Mouse (Mus musculus) ovary, postnatal 10 days (tissue): Measurements from ENCODE around the gene Gpd1l.
"Not testable (repeated sequence)": the region's sequence is repeated elsewhere in the genome, so short reads cannot be mapped to it uniquely, and the experiment has no call there.

Experiments used
- DNase-seq: peaks from one replicate; pipeline ENCODE4 v3.0.0; 2022; ENCODE audit warnings: low spot score

Gene Gpd1l

DNA sequence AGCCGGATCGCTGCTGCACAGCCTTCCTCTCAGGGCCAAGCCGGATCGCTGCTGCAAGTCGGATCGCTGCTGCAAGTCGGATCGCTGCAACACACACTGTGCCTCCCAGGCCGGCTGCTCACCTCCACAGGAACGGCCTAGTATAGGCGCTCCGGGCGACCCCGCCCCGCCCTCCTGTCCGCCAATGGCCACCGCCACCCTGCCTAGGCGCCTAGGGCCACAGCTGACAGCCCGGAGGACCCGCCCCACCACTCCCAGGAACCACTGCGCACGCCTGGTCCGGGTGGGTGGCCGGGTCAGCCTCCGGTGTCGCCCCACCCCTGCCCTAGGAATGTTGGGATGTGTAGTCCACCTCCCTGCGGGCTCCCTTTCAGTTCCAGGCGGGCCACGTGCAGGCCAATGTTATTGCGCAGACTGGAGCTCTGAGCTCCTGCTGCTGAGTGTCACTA, at the start of gene Gpd1l:
Gene Gpd1l, minus strand, starts transcription at position 265 of the 449 bp plus-strand sequence.
- peak; percentile 91 for DNase-seq

DNA sequence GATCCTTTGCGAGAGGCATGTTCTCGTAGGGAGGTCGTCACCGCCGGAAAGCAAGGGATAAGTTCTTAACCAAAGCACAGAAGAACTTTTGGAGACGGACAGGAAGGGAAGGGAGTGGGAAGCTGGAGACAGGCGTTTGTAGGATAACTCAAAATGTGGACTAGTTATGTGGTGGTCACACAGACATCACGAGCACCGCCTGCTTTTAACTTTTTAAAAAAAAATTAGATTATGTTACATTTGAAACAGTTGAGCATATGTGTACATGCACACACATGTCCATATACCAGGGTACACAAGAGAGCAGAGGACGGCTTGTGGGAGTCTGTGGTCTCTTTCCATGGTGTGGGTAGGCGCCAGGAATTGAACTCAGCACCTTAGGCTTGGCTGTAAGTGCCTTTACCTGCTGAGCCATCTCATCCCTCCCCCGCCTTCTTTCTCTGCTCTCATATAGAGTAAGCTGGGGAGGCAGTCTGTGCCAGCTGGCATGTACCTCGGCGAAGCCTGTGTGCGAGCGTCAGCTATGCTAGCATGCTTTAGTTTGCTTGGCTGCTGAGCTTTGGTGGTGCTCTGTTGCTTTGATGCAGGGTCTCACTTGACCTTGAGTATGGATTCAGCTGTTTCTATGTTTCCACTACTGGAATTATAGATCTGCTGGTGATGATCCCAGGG, 49.0 kb upstream of the Gpd1l start, which contains the start of gene Rps27rt:
Gene Rps27rt, minus strand, starts transcription at position 51 of the 672 bp plus-strand sequence.
- no peak for DNase-seq

DNA sequence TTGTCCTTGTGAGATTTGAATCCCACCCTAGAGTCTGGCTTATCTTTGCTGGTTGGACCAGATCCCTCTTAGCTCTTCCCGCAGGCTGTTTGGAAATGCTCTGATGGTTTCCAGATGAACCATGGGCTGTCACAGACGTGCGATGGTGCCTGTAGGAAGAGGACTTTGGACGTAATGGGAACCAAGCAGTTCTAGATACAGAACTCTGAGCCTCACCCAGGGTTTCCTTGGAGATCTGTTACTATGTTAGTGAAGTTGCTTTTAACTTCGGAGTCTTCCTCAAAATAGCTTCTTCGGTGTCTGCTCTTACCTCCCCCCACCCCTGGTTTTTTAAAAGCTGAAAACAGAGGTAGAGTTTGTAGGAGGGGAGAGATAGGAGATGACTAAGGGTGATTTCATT, 46.2 kb upstream of the Gpd1l start:
- no peak for DNase-seq

DNA sequence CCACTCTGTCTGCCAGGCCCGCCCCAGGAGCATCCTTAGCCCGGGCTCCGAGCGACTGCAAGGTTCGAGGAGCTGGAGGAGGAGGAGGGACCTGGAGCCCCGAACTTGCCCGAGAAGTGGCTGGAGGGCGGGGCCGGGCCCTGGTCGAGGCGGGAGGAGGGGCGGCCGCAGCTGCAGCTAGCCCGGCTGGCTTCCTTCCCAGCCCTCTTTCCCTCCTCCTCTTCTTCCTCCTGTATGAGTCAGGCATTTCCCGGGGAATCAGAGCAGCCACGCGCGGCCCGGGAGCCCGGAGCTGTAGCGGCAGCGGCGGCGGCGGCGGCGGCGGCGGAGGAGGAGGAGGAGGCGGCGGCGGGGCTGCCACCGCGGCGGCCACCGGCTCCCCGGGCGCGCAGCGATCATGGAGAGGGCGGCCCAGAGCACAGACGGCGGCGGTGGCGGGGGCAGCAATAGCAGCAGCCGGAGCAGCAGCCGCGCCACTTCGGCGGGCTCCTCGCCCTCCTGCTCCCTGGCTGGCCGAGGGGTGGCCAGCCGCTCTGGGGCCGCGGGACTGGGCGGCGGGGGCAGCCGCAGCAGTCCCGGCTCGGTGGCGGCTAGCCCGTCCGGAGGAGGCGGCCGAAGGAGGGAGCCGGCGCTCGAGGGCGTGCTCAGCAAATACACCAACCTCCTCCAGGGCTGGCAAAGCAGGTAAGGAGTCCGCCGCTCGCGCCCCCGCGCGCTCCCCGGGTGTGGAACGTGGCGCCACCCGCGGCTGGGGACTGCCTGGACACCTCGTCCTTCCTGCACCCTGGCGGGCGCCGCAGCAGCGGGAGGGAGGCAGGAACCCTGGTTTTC, 44.7 kb upstream of the Gpd1l start, which contains the start of gene Osbpl10:
Gene Osbpl10, plus strand, starts transcription at position 289 of the 831 bp plus-strand sequence.
- peak; percentile 67 for DNase-seq

- DNase-seq, result no peak
Observed at GRCm38 (mm10) chr9:114977461-114978280, 43.9 kb upstream of the Gpd1l start.

GRCm38 (mm10) chr9:114966286-114966685, 32.5 kb upstream of the Gpd1l start:
- DNase-seq, result not testable (repeated sequence)

DNA sequence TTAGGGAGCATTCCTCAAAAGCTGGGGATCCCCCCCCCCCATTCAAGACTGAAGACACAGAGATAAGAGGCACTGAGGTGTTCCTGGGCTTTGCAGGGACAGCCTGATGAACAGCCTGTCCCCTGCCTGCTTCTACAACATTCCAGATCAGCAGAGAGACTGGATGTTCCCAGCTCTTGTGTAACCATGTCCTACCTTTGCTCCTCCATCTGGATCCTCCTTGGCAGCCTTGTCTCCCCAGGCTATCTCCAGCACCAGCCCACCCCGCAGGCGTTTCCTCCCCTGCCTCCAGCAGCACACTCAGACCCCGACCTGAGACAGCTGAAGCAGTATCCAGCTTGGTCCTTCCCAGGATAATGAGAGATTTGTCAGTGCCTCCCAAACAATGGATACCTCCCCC, 30.3 kb upstream of the Gpd1l start:
- DNase-seq, result no peak

GRCm38 (mm10) chr9:114960844-114961243, 27.1 kb upstream of the Gpd1l start:
- no peak for DNase-seq

DNA sequence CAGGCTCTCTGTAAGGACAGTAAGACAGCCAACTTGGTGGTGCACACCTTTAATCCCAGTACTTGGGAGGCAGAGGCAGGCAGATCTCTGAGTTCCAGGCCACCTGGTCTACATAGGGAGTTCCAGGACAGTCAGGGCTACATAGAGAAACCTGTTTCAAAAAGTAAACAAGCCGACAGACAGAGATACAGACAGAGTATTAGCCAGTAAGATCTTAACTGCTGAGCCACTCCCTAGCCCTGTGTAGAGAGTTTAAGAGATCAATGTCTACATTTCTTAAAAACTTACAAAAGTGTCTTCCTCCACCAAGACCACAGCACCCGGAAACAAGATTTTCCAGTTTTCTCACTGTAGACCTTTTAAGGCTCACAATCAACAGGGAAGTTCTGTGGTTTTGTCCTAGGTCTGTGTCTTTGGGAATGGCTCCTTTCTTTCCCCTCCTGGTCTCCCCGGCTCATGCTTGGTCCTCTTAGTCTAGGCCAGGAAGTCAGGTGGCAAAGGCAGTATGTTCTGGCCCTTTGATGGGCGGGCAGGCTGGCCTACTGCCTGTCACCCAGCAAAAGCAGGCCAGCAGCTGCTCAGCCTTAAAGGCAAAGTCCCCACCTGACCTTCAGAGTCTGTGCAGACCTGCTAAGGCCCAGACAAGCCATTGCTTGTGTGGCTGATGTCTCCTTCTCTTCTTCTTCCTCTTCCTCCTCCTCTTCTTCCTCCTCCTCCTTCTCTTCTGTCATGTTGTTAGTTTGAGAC, 26.4 kb upstream of the Gpd1l start:
- DNase-seq, result no peak

DNA sequence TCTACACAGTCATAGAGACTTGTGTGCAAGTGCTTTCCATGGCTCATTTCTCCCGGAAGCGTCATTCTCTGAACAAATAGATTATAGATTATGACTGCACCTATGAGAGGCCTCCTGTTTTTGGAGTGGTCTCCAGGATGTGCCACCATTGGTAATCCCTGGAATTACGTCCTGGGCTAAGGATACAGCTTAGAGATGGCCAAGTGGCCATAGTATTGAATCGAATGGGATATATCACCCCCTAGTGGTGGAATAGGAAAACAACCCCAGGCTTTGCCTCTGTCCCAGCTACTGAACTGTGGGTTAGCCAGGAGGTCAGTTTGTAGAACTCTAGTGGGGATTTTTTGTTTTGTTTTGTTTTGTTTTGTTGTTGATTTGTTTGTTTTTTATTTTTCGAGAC, 23.2 kb upstream of the Gpd1l start:
- no peak for DNase-seq

GRCm38 (mm10) chr9:114955340-114955739, 21.6 kb upstream of the Gpd1l start:
- no peak for DNase-seq

GRCm38 (mm10) chr9:114952866-114953265, 19.1 kb upstream of the Gpd1l start:
- DNase-seq, result no peak

DNA sequence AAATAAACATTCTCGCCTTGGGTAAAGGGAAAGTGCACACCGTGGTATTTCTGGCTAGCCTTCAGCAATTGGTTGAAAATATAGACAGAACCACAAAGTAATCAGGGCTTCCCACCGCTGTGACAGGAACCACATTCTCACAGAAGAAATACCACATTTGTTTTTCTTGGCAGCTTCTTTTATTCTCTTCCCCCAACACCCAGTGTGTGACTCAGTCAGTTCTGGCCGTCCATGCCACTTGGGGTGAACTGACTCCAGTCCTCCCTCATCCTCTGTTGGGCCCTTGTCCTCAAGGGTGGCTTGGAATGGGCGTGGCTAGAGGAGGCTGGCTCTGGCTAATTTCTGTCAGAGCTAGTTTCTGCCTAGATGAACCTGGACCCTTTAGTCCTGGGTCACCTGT, 14.6 kb upstream of the Gpd1l start:
- DNase-seq, result no peak

GRCm38 (mm10) chr9:114945576-114945975, 11.8 kb upstream of the Gpd1l start:
- no peak for DNase-seq

DNA sequence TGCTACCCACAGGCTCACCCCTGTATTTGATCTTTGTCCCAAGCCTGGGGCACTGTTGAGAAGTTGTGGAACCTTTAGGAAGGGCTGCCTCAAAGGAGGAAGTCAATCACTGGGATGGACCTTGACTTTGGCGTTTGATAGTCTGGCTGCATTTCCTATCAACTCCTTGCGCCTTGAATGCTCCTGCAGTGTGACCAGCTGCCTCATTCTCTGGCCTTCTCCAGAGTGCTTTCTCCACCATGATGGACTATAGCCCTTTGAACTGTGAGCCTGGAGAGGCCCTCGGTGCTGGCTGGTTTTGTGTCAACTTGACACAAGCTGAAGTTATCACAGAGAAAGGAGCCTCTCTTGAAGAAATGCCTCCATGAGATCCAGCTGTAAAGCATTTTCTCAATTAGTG, 10.9 kb upstream of the Gpd1l start:
- DNase-seq, result no peak

- DNase-seq, result no peak
Observed at GRCm38 (mm10) chr9:114936687-114937086, 2.9 kb upstream of the Gpd1l start.

GRCm38 (mm10) chr9:114935321-114935720, 1.5 kb upstream of the Gpd1l start:
- DNase-seq, result no peak

DNA sequence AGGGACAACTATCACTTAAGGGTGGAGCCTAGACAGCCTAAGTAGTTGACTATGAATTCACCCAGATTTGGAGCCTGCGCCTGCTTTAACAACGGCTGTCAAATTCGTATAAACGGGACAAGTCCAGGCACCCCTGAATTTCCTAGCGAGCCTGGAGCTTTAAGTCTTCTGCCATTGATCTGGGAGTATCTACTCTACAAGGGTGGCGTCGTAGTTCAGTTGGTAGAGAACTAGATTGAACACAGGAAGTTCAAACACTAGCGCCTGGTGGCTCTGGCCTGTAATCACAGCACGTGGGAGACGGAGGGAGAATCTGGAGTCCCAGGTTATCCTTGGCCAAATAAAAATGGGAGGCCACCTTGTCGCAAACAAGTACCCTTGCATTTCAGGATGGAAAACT, 444 bp upstream of the Gpd1l start:
- DNase-seq, result no peak

GRCm38 (mm10) chr9:114933037-114933722, 607 bp downstream of the Gpd1l start:
- DNase-seq, result no peak

GRCm38 (mm10) chr9:114932607-114933006, 1.2 kb downstream of the Gpd1l start:
- DNase-seq, result no peak
